Mouse (Mus musculus) 3134 (cell line): ENCODE data around the gene Dhx32.
"Not testable (repeated sequence)": the region's sequence is repeated elsewhere in the genome, so short reads cannot be mapped to it uniquely, and the experiment has no call there.

Experiments
- DNase-seq: peaks from one replicate; pipeline ENCODE4 v3.0.0-alpha.2; 2011; ENCODE audit warnings: low spot score; ENCODE audit not compliant: insufficient read length; ENCODE audit errors: extremely low read depth

The Dhx32 gene

DNA sequence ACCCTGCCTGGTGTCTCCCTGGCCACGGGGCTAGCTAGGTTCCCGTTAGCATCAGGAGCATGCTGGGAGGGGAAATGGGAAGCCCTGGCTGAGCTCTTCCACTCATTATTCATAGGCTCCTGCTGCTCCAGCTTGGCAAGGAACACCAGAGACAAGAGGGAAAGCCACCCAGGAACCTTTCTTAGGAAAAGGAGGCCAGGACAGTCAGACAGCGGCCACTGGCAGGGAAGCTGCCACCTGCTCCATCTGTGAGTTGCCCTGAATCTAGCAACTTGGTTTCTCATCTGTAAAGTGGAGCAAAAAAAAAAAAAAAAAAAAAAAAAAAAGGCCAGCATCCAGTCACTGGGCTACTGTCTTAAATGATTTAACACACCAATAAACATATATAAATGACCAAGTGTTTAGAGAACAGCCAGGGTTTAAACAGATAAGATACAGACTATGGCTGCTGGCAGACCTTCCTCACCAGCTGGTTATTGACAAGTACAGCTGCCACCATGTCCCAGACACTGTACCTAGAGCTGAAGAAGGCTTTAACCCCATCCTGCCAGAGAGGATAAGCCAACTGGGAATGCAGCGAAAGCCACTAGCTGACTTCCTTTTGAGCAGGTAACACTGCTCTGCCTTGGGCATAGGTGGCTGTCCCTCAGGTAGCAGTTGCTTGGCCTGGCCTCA, 50.4 kb downstream of the Dhx32 start:
- DNase-seq: no peak

DNA sequence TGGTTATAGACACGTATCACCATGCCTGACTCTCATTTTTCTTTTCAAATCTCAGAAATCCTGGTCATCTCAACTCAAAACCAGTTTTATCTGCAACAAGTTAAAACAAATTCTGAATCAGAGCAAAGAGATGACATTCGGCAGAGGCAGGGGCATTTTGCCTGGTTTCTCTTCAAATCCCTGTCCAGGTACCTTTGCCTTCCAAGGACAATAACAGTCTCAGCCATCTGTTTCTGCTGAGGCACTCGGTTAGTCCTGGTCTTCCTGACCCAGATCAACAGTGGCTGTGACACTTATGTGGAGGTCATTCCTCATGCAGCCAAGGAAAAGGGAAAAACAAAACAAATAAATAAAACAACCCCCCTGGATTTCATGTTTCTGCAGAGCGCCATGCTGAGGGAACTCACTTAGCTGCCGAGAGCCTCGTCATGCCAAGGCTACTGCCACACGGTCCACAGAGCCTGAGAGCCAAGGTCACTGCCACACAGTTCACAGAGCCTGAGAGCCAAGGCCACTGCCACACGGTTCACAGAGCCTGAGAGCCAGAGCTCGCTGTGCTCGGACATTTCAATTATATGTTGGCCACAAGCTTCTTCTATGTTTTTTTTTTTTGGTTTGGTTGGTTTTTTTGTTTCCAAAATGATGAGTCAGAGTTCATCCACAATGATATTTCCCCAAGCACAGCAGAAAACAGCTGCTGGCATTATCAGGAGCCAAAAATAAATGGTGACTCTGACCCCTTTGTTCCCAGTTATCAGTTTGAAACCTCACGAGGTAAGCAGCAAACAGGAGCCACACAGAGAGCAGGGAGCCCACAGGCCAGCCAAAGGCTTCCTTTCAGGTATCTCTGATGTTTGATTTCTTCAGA, 52.0 kb downstream of the Dhx32 start:
- DNase-seq: no peak

DNA sequence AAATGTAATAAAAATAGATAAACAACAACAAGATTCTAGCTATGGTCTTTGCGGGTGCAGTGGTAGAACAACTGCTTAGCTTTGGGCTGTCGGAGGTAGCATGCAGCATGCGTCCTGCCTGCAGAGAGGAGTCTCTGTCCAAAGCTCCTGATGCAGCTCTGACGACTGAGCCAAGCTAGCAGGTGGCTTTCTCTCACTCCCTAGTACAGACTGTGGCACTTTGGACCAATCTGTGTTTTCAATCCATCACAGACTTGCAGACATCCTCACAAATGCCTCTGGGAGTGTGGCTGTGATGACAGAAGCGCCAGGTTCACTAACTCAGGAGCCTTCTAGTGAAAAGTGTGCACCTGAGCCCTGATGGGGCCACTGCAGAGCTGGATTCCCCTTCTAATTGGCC, 53.2 kb downstream of the Dhx32 start:
- no peak for DNase-seq

DNA sequence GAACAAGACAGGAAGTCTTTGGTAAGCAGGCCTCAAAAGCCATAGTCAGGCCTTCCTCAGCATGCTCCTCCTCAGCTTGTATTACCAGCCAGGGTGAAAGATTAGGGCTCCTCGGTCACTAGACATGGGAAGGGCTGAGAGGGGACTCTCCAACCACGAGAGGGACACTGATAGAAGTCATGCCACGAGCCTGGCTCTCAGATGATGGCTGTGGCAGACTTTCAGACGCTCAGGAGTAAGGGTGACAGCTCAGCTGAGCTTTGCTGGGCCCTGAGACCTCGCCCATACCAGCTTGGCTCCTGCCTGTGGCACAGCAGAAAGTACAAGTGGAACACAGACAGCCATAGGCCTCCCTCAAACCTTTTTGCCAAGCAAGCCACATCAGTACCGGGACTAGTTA, 55.5 kb downstream of the Dhx32 start:
- no peak for DNase-seq

DNA sequence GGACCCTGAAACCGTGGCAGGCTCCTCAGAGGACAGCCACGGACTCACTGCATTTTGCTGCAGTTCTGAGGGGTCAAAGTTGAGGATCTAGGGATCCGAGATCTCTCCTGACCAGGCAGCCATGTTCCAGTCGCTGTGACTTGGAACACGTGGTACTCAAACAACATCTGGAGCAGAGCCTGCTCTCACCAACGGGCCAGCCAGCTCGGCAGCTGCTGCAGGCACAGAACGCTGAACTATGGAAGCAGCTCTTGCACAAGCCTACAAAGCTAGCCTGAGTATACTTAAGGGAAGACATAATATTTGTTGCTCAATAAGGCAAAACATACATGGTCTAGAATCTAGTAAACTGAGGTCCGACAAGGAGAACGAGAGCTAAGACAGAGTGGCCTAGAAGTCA, 57.0 kb downstream of the Dhx32 start:
- no peak for DNase-seq

DNA sequence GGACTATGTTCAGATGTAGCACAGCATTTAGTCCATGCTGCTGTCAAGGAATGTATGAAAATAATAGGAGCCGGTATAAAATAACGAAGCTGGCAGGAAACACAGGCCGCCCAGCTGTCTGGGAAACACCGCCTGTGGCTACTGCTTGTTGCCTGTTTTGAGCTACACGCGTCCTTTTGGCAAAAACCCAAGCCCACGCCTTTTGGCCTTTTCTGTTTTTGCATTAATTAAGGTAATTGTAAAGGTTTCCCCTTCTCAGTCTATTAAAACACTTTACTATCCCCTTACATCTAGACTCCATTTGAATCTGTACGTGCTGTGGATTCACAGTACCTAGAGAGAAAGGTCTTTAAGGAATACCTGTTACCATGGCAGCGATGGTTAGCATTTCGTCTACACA, 57.7 kb downstream of the Dhx32 start:
- no peak for DNase-seq

DNA sequence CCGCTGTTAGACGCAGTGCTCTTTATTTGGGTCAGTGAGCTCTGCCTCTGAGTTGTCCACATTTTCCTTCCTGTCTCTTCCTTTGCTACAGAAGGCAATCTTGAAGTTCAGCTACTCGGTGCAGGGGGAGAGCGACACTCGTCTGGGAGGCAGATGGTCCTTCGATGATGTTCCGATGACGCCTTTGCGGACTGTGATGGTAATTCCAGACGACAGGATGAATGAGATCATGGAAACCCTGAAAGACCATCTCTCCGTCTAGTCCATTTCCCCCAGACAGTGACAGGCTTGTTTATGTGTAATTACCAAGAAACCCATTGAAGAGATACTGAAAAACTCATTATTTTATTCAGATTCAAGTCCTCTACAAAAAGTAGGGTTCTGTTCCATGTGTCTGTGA, 61.9 kb downstream of the Dhx32 start:
- no peak for DNase-seq

DNA sequence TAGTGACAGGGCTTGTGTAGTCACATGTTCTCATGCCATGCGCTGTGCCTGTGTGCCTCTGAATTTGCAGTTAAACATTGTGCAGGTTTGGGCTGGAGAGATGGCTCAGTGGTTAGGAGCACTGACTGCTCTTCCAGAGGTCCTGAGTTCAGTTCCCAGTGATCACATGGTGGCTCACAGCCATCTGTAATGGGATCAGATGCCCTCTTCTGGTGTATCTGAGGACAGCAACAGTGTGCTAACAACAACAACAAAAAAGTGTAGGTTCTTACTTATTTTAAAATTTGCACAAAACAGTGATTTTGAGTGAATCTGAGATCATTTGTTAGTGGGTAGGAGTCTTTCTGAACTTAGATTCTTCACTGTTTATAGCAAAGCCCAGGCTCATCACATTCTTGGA, 63.9 kb downstream of the Dhx32 start:
- no peak for DNase-seq

DNA sequence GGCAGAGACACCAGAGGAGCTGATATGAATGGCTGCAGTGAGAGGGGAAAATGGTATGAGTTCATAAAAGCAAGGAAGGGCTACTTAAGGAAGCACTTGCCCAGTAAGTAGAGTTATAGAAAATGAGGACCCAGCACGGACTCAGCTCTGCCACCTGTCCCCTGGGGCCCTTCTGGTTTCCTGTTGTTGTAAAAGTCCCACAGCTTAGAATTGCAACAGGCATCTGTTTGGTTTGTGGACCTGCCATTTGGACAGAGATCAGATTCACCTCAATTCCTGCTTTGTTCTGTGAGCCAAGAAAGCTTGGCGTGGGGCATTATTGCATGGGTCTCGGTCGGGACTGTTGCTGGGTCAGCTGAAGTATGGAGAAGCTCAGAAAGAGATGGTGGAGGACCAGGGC, 67.1 kb downstream of the Dhx32 start:
- no peak for DNase-seq

DNA sequence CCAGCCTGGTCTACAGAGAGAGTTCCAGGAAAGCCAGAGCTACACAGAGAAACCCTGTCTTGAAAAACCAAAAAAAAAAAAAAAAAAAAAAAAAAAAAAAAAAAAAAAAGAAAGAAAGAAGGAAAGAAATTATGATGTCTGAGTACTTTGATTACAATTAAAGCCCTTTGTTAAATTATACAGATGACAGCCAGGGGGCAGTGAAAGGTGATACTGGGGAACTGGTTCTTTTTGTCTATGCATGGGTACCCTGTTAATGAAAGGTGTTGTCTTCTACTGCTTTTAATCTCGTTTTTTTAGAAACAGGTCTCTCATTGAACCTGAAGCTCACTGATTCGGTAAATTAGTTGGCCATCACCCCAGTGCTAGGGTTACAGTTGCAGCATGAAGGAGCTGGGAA, 75.2 kb downstream of the Dhx32 start:
- no peak for DNase-seq

DNA sequence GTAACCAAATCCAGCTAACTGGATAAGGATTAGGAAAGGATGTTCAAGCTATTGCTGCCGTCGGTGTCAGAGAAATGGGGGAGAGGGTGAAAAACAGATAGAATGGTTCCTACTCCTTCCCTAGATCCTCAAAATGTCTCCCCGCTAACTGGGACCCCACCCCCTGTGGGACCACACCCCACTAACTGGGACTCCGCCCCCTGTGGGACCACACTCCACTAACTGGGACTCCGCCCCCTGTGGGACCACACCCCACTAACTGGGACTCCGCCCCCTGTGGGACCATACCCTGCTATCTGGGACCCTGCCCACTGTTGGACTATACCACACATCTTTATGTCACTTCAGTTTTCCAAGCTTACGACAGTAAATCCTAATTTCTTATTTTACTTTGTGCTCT, 78.6 kb downstream of the Dhx32 start:
- DNase-seq: no peak

DNA sequence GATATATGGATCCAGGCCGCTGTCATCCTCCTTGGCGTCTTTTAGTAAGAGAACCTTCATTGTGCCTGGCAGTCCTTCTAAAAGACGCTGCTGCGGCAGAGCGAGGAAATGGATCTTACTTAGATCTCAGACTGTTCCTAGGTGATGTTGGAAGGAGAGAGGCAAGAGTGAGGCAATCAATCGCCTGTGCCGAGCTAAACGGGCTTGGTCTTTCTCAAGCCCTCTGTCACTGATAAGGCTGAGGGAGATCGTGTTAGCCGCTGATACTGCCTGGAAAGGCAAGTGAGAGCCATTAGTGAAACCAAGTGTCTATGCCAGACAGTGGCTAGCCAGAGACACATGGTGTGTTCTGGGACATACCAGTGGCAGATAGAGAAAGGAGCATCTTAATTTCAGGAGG, 80.2 kb downstream of the Dhx32 start:
- DNase-seq: no peak

DNA sequence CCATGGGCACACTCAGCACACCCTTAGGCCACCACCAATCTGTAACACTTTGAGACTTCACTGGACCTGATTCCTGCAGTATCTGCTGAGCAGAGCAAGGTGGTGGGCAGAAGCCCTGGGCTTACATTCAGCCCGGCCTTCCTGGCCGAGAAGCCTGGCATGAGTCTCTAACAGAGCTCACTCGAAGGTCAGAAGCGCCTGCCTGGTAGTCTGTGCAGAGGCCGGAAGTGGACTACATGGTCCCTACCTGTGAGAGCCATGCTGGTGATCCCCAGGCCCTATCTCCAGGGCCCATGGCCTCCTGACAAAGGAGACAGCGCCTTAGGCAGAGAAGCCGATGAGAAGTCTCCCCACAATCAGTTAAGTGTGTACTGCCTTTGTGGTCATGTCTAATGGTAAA, 81.2 kb downstream of the Dhx32 start:
- no peak for DNase-seq

DNA sequence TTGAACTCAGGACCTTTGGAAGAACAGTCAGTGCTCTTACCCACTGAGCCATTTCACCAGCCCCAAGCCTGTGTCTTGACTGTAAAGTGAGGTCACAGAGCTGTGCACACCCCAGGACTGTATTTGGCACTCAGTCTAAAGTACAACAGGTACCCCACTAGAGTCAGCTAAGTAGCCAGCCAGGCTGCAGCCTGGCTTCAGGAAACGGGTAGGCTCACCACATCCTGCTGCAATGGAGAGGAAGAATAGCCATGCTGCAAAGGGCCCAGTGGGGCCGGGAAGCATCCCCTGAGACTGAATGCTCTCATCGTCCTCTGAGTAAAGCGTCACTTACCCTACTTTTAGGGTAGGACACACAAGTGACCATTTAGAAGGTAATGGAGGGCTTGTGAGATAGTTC, 82.6 kb downstream of the Dhx32 start:
- DNase-seq: no peak

DNA sequence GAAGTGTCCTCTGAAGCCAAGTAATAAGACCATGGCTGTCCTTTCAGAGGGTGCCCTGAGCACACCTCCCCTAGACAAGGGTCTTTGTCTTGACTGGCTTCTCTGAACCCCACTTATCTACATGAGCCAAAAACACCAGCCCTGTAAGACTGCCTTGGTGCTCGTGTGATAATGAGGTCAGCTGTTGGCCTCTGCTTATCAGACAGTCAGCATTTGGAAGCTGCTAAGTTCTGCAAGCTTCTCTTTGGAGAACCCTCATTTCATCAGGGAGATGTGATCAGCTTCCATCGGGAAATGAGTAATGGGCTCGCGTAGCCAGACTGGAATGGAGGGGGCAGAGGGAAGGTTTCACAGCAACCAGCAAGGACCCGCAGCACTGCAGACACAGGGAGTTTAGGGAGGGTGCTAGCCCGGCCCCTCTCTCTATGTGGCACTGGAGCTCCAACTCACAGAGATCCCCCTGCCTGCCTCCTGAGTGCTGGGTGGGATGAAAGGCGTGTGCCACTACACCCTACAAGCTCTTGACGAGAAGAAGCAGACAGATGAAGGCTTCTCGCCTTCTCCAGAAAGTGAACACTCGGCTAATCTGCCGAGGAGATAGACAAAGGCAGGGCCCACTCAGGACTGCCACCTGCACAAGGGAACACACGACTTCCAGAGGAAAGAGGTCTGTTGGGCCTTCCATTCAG, 84.4 kb downstream of the Dhx32 start:
- DNase-seq: no peak

DNA sequence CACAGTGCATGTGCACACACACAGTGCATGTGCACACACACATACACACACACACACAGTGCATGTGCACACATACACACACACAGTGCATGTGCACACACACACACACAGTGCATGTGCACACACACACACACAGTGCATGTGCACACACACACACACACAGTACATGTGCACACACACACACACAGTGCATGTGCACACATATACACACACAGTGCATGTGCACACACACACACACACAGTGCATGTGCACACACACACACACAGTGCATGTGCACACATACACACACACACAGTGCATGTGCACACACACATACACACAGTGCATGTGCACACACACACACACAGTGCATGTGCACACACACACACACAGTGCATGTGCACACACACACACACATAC, 96.9 kb downstream of the Dhx32 start:
- DNase-seq: not testable (repeated sequence)

DNA sequence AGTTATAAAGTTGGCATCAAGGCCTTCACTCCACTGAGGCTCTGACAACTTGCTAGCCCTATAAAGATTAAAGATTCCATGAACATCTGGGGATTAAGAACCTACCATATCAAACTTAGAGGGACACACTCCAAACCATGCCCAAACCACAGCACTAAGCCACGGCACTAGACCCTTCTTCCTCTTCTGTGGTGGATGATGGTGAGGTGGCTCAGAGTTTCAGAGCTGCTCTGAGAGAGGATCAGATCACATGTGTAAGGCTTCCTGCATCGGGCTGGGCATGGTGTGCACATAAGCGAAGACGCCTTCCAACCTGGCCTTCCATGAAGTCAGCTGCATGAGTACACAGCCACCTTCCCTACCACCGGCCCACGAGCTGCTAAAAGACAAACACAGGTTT, 97.8 kb downstream of the Dhx32 start:
- DNase-seq: no peak

DNA sequence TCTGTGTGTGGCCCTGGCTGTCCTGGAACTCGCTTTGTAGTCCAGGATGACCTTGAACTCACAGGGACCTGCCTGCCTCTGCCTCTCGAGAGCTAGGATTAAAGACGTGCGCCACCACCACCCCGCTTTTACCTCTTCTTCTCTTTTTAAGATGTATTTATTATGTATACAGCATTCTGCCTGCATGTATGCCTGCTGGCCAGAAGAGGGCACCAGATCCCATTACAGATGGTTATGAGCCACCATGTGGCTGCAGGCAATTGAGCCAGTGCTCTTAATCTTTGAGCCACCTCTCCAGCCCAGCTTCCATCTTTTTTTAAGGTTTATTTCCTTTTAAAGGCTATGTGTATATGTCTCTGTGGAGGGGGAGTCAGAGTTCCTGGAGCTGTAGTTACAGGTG, 98.4 kb downstream of the Dhx32 start:
- no peak for DNase-seq

DNA sequence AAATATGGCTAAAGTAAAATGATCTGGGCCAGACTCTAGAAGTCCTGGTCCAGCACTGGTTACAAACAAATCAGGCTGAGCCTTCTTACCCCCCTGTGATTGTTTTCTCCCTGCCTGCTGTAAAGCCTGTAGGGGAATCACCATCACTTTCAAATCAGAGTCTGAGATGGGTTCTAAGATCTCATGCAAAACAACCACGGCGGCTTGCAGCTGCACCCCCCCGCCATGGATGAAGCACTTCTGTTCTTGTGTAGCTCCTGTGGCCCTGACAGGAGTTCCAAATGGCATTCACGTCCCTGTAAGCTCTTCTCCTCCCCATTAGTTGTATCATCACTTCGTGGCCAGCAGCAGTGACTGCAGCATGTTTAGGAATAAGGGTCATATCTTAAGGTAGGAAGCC, 98.9 kb downstream of the Dhx32 start:
- no peak for DNase-seq

DNA sequence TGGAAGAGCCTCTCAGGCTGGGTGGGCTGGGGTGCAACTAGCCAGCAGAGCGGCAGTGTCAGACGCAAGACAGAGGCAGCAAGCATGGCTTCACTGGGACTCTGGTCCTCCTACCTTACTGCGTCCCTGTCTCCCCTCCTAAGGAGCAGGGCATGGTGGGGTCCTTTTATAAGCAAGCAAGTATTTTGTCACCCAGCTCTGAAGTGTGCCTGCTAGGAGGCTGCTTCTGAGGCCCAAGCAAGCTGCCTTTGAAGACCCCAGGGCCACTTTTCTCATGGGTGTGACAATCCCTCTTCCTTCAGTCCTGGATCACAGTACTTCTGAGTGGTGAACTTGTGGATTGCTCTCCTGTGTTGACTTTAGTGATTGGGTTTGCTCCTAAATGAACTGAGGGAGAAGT, 102.6 kb downstream of the Dhx32 start, which contains the start of gene Mmp21:
TSS of gene Mmp21 (minus strand) at position 101 of the 400 bp plus-strand sequence.
- DNase-seq: no peak

DNA sequence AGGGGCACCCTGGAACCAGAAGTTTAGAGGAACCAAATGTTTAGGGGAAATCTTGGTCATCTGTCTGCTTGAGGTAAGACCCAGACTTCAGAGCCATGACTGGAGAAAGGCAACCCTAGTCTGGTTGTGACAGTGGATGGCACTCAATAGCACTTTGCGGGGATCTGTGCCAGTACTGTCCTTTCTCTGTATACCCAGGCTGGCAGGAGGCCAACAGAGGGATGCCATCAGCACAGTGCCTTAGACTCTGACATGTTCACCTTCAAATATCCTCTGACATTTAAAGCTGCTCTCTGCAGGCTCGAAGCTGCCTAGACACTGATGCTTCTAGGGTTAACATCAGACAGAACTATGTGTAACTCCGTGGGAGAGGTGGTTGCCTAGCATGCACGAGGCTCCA, 103.1 kb downstream of the Dhx32 start:
- no peak for DNase-seq

DNA sequence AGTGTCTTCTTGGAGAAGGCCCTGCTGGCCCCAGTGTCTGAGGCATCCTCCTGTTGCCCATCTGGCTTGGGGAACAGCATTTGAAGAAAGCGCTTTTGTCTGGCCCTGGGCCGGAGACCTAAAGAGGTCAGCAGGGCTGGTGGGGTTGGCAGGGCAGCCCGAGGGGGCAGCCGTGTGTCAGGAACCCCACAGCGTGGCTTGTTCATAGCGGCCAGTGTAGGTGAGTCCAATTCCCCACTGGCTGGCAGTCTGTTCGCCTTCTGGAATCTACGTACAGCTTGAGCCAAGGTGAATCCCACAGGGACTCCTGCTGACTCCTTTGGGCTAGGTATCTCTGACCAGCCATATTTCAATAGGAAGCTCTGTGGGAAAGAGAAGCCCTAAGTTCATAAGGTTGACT, 103.8 kb downstream of the Dhx32 start:
- DNase-seq: no peak
